Mouse (Mus musculus) liver, embryonic 13.5 days (tissue): ENCODE results near the gene Zfhx3. TPM values are rescaled to one million over a fixed set of nuclear protein-coding genes. Genes with fewer than 3 reads are reported as not detected.

Experiments used
- ATAC-seq: fragments of 200-750 bp; cut with Nextera tagmentation; 2 replicates; pipeline ENCODE4 v1.8.0; 2017; ENCODE audit warnings: low read depth, mild to moderate bottlenecking, moderate number of reproducible peaks, moderate library complexity
- DNase-seq: peaks from one replicate; pipeline ENCODE4 v3.0.0; 2022
- H3K27ac ChIP-seq: fragments of 300-500 bp; sonication (generic); 2 replicates; pipeline ENCODE4 v1.5.1; 2015; ENCODE audit warnings: moderate library complexity, mild to moderate bottlenecking, inconsistent platforms
- H3K27me3 ChIP-seq: fragments of 300-500 bp; sonication (generic); 2 replicates; pipeline ENCODE4 v1.6.1; 2015; ENCODE audit warnings: mild to moderate bottlenecking, inconsistent platforms
- H3K36me3 ChIP-seq: fragments of 300-500 bp; sonication (generic); 2 replicates; pipeline ENCODE4 v1.6.1; 2015; ENCODE audit warnings: mild to moderate bottlenecking, inconsistent platforms
- H3K4me1 ChIP-seq: fragments of 300-500 bp; sonication (generic); replicated peaks from 2 replicates; pipeline ENCODE4 v1.6.1; 2015; ENCODE audit warnings: inconsistent platforms
- H3K4me2 ChIP-seq: fragments of 300-500 bp; sonication (generic); 2 replicates; pipeline ENCODE4 v1.6.1; 2015; ENCODE audit warnings: inconsistent platforms, mild to moderate bottlenecking, moderate library complexity
- H3K4me3 ChIP-seq: fragments of 300-500 bp; sonication (generic); replicated peaks from 2 replicates; pipeline ENCODE4 v1.5.1; 2015; ENCODE audit warnings: mild to moderate bottlenecking, inconsistent platforms
- H3K9ac ChIP-seq: fragments of 300-500 bp; sonication (generic); 2 replicates; pipeline ENCODE4 v1.6.1; 2015; ENCODE audit warnings: mild to moderate bottlenecking, inconsistent platforms
- H3K9me3 ChIP-seq: fragments of 300-500 bp; sonication (generic); replicated peaks from 2 replicates; pipeline ENCODE4 v1.6.1; 2016; ENCODE audit warnings: inconsistent platforms
- WGBS: fragments of 180-500 bp; shearing (Covaris S2); methylation state at CpG from one replicate; pipeline ENCODE4 v1.1.7; 2015; ENCODE audit not compliant: insufficient replicate concordance; 5-methylcytosine and 5-hydroxymethylcytosine counted together
- polyA plus RNA-seq: library from polyadenylated mRNA; unstranded; fragments of >200 nt; fragmentation: Nextera tagmentation; extraction: Ambion mirVana; gene quantifications from 2 replicates; pipeline ENCODE4 v1.2.1, GENCODE M21; 2015

The Zfhx3 gene
- polyA plus RNA-seq, 1 experiment from 2014 or later = 1.0 TPM

- no peaks in the 10 kb centered on the region for H3K27me3 ChIP-seq
- 59% methylated on average over 3 of the region's 3 CpGs for WGBS
- H3K9ac ChIP-seq = no peak overlapping the region
- H3K4me2 ChIP-seq = no peak overlapping the region
- H3K4me1 ChIP-seq = no peaks in the 10 kb centered on the region
- DNase-seq (no peak), ATAC-seq (no peak)
- H3K27ac ChIP-seq = no peak overlapping the region
- no peaks in the 10 kb centered on the region for H3K9me3 ChIP-seq
- H3K36me3 ChIP-seq = no peaks in the 10 kb centered on the region
- H3K4me3 ChIP-seq = no peak overlapping the region
Measured at GRCm38 (mm10) chr8:107955887-107956286, 13.4 kb downstream of the Zfhx3 start.

DNA sequence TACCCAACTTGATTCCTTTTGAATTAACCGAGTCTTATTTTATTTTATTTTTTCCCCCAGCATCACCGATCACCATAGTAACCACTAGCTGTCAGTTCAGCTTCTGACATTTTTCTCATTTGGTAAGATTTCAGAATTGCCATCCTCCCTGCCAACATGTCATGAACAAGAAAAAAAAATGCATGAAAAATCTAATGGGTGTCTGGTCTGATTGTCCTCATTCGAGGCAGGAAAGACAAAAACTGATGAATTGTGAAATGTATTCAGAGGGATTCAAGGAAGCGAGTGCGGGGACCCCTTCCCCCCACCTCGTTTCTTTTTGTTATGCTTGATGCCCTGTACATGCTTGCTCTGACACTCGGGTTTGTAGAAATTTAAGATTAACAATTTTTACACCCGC is 15.1 kb downstream of the Zfhx3 start:
- DNase-seq (no peak), ATAC-seq (no peak)
- no peak overlapping the region for H3K9ac ChIP-seq
- H3K27ac ChIP-seq = no peak overlapping the region
- H3K27me3 ChIP-seq = no peaks in the 10 kb centered on the region
- no peak overlapping the region for H3K4me2 ChIP-seq
- WGBS = 57% methylated on average over 8 of the region's 8 CpGs
- H3K4me3 ChIP-seq = no peak overlapping the region
- no peaks in the 10 kb centered on the region for H3K36me3 ChIP-seq
- no peaks in the 10 kb centered on the region for H3K9me3 ChIP-seq
- no peaks in the 10 kb centered on the region for H3K4me1 ChIP-seq

GRCm38 (mm10) chr8:107960466-107960865 is 18.0 kb downstream of the Zfhx3 start:
- 70% methylated on average over 11 of the region's 11 CpGs for WGBS
- H3K27ac ChIP-seq = no peak overlapping the region
- H3K4me2 ChIP-seq = no peak overlapping the region
- no peak for DNase-seq
- no peaks in the 10 kb centered on the region for H3K4me1 ChIP-seq
- no peaks in the 10 kb centered on the region for H3K36me3 ChIP-seq
- no peaks in the 10 kb centered on the region for H3K9me3 ChIP-seq
- no peak for ATAC-seq
- H3K9ac ChIP-seq = no peak overlapping the region
- no peaks in the 10 kb centered on the region for H3K27me3 ChIP-seq
- H3K4me3 ChIP-seq = no peak overlapping the region

GRCm38 (mm10) chr8:107960878-107961277 is 18.4 kb downstream of the Zfhx3 start:
- Histone ChIP-seq H3K9ac (no peak overlapping the region), H3K36me3 (no peaks in the 10 kb centered on the region), H3K27ac (no peak overlapping the region), H3K27me3 (no peaks in the 10 kb centered on the region), H3K9me3 (no peaks in the 10 kb centered on the region), H3K4me3 (no peak overlapping the region), H3K4me1 (no peaks in the 10 kb centered on the region), H3K4me2 (no peak overlapping the region)
- 69% methylated on average over 8 of the region's 8 CpGs for WGBS
- no peak for ATAC-seq
- DNase-seq = no peak

- H3K9ac ChIP-seq = no peak overlapping the region
- H3K4me2 ChIP-seq = no peak overlapping the region; the same call in 1 of the 2 replicates
- no peaks in the 10 kb centered on the region for H3K4me1 ChIP-seq
- no peaks in the 10 kb centered on the region for H3K9me3 ChIP-seq
- H3K27me3 ChIP-seq = no peaks in the 10 kb centered on the region
- WGBS = 48% methylated on average over 4 of the region's 4 CpGs
- H3K27ac ChIP-seq = no peak overlapping the region
- ATAC-seq (no peak), DNase-seq (no peak)
- H3K36me3 ChIP-seq = no peaks in the 10 kb centered on the region
- H3K4me3 ChIP-seq = no peak overlapping the region
Measured at GRCm38 (mm10) chr8:107972198-107972597, 29.8 kb downstream of the Zfhx3 start.

- H3K27ac ChIP-seq = no peak overlapping the region
- DNase-seq (no peak), ATAC-seq (no peak)
- no peaks in the 10 kb centered on the region for H3K4me1 ChIP-seq
- no peak overlapping the region for H3K9ac ChIP-seq
- H3K9me3 ChIP-seq = no peaks in the 10 kb centered on the region
- H3K27me3 ChIP-seq = no peaks in the 10 kb centered on the region
- H3K36me3 ChIP-seq = no peaks in the 10 kb centered on the region
- WGBS = 71% methylated on average over 13 of the region's 13 CpGs
- no peak overlapping the region for H3K4me3 ChIP-seq
- no peak overlapping the region for H3K4me2 ChIP-seq
Measured at GRCm38 (mm10) chr8:107974451-107974850, 32.0 kb downstream of the Zfhx3 start.

GRCm38 (mm10) chr8:107978247-107978646 is 35.8 kb downstream of the Zfhx3 start:
- no peak for ATAC-seq

GRCm38 (mm10) chr8:107980618-107981017 is 38.2 kb downstream of the Zfhx3 start:
- Histone ChIP-seq H3K27ac (no peak overlapping the region), H3K4me2 (no peak overlapping the region), H3K4me3 (no peak overlapping the region), H3K9ac (no peak overlapping the region), H3K27me3 (no peaks in the 10 kb centered on the region), H3K36me3 (no peaks in the 10 kb centered on the region), H3K4me1 (no peaks in the 10 kb centered on the region), H3K9me3 (no peaks in the 10 kb centered on the region)
- ATAC-seq = 0 out of 2 replicates have a peak, but pooled peaks have one; percentile 53
- DNase-seq = peak; percentile 4
- WGBS = 42% methylated on average over 10 of the region's 10 CpGs

More at GRCm38 (mm10) chr8:107978247-107978646, 35.8 kb downstream of the Zfhx3 start:
- no peaks in the 10 kb centered on the region for H3K9me3 ChIP-seq
- no peaks in the 10 kb centered on the region for H3K36me3 ChIP-seq
- DNase-seq = no peak
- 79% methylated on average over 1 of the region's 1 CpGs for WGBS
- no peak overlapping the region for H3K4me3 ChIP-seq
- H3K9ac ChIP-seq = no peak overlapping the region
- no peaks in the 10 kb centered on the region for H3K27me3 ChIP-seq
- H3K4me2 ChIP-seq = no peak overlapping the region
- H3K27ac ChIP-seq = no peak overlapping the region
- H3K4me1 ChIP-seq = no peaks in the 10 kb centered on the region

DNA sequence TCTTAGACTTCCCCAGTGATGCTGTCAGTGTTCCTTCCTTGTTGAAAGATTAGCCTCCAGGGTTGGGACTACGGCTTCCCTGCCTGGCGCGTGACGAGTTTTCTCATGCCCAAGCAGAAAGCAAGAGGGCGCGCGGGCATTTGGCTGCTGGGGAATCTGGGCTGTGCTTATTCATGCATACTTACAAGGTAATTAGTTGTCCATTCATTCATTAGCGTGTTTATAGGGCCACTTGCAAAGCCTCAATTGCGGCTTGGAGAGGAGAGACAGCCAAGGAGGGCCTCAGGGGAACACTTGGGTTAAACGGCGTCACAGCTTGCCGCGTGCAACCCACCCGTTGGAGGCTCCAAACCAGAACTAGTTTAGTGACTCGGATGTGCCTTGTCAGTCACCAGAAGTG is 44.2 kb downstream of the Zfhx3 start:
- Histone ChIP-seq H3K9me3 (no peaks in the 10 kb centered on the region), H3K9ac (no peak overlapping the region), H3K36me3 (no peaks in the 10 kb centered on the region), H3K4me3 (no peak overlapping the region), H3K27ac (no peak overlapping the region), H3K4me1 (no peaks in the 10 kb centered on the region), H3K4me2 (no peak overlapping the region), H3K27me3 (no peaks in the 10 kb centered on the region)
- ATAC-seq (no peak), DNase-seq (no peak)
- WGBS = 75% methylated on average over 15 of the region's 15 CpGs

DNA sequence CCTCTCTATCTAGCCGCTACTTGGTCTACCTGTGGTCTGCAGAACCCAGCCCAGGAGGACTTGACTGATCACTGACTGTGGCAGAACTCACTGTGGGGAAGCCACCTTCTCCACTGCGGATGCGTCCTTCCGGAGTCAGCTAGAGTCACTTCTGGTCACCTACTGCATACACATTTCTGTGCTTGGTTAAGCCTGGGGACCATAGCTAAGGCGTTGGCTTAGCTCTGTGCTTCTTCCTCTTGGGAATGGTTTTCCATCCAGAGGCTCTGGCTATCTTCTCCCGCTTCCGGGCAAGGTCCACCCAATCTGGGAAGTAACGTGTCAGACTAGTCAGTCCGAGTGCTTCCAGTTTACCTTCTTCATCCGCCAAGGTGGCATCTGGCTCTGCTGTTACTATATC is 56.4 kb downstream of the Zfhx3 start:
- H3K4me2 ChIP-seq = no peak overlapping the region
- no peak overlapping the region for H3K4me3 ChIP-seq
- H3K4me1 ChIP-seq = no peaks in the 10 kb centered on the region
- 71% methylated on average over 10 of the region's 10 CpGs for WGBS
- no peaks in the 10 kb centered on the region for H3K27me3 ChIP-seq
- no peaks in the 10 kb centered on the region for H3K36me3 ChIP-seq
- H3K27ac ChIP-seq = no peak overlapping the region
- no peak for ATAC-seq
- H3K9ac ChIP-seq = no peak overlapping the region
- no peaks in the 10 kb centered on the region for H3K9me3 ChIP-seq
- no peak for DNase-seq

- Histone ChIP-seq H3K4me1 (no peaks in the 10 kb centered on the region), H3K4me2 (no peak overlapping the region), H3K27me3 (no peaks in the 10 kb centered on the region), H3K27ac (no peak overlapping the region), H3K9me3 (no peaks in the 10 kb centered on the region), H3K9ac (no peak overlapping the region), H3K4me3 (no peak overlapping the region), H3K36me3 (no peaks in the 10 kb centered on the region)
- WGBS = 70% methylated on average over 11 of the region's 11 CpGs
- ATAC-seq = no peak
- no peak for DNase-seq
Measured at GRCm38 (mm10) chr8:108011516-108011915, 69.1 kb downstream of the Zfhx3 start.

DNA sequence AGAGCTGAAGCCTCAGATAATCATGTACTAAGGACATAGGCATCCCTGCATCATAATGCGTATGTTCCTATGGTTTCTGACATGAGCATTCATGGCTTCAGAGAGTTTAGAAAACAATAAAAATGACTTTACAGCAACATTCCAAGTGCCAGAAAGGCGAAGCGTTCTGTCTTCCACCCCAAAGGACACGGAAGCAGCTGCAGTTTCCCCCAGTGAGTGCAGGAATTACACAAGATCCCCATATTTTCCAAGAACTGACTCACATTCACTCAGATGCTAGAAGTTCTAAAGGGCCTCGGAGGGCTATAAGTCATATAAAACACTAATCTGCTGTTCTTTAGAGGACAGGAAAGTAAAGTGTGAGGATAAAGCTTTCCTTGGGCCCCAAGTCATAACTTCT is 75.3 kb downstream of the Zfhx3 start:
- DNase-seq (no peak), ATAC-seq (no peak)
- WGBS = 78% methylated on average over 5 of the region's 5 CpGs
- H3K27me3 ChIP-seq = no peaks in the 10 kb centered on the region
- H3K27ac ChIP-seq = no peak overlapping the region
- no peak overlapping the region for H3K4me3 ChIP-seq
- no peaks in the 10 kb centered on the region for H3K4me1 ChIP-seq
- no peak overlapping the region for H3K4me2 ChIP-seq
- no peak overlapping the region for H3K9ac ChIP-seq
- H3K9me3 ChIP-seq = no peaks in the 10 kb centered on the region
- H3K36me3 ChIP-seq = no peaks in the 10 kb centered on the region
